9 mouse cellular contexts compared by ENCODE assay signal in genomic region chr2:92597291-92597690, GRCm38 (mm10). TPM values are rescaled to one million over a fixed set of nuclear protein-coding genes. Genes with fewer than 3 reads are reported as not detected.
DNase-seq lines count a peak whose midpoint lies in the region; ATAC-seq and TF ChIP-seq lines count a peak whose summit lies in the region.
"Had no signal": no experiment of that assay in that cellular context is flagged by ENCODE, and none has a peak within 500 bp of the region (broad histone marks: within the 10 kb centered on the region; RNA-seq: fewer than 3 reads in every experiment).

No protein-coding gene starts in this region.

- peak; percentile 82 for TF ChIP-seq CTCF in layer of hippocampus, adult 2 months (conservative IDR thresholded peaks at IDR 0.05)
- TF ChIP-seq CTCF in ES-Bruce4 (IDR thresholded peaks at IDR 0.05; ENCODE audit: low read depth, low read length): peak; percentile 64
- TF ChIP-seq CTCF in bone marrow, adult 2 months (IDR thresholded peaks at IDR 0.05; ENCODE audit: control insufficient read depth, insufficient read depth, low read length): peak; percentile 4; the same call in 1 of the 2 replicates

- peak; percentile 70 for ATAC-seq in megakaryocyte progenitor cell, adult 5-6 weeks (replicated peaks; ENCODE audit: poor library complexity)
- ATAC-seq in erythroid progenitor cell, adult 5-6 weeks (replicated peaks; ENCODE audit: low FRiP score, poor library complexity, severe bottlenecking): no peak
- ATAC-seq in monocyte, adult 5-6 weeks (replicated peaks; ENCODE audit: insufficient number of reproducible peaks, low FRiP score, low TSS enrichment, poor library complexity, severe bottlenecking): no peak
- ATAC-seq: inflammation-experienced regulatory T-cells, adult 6 months had no signal

- peak overlapping the region; percentile 57 for H3K27ac ChIP-seq in layer of hippocampus, adult 2 months
- H3K27ac ChIP-seq in ES-Bruce4 (ENCODE audit: insufficient read depth, low read length): no peak overlapping the region
- H3K27ac ChIP-seq in bone marrow, adult 2 months (ENCODE audit: control insufficient read depth, insufficient read depth, low read depth, low read length, poor library complexity): no peak overlapping the region
- H3K27ac ChIP-seq: stomach, embryonic 15.5 days had no signal

- no peak overlapping the region for H3K9ac ChIP-seq in ES-Bruce4 (ENCODE audit: low read depth, poor library complexity, severe bottlenecking)
- H3K9ac ChIP-seq: stomach, embryonic 15.5 days had no signal

- DNase-seq in layer of hippocampus, adult 2 months (ENCODE audit: low spot score in 2 of 2): peak; percentile 73 to 80
- DNase-seq in layer of hippocampus, postnatal 14 days (ENCODE audit: low spot score in 2 of 2): no peak

- H3K4me1 ChIP-seq in ES-Bruce4 (ENCODE audit: control insufficient read depth, insufficient read depth, low read length): no peaks in the 10 kb centered on the region
- no peaks in the 10 kb centered on the region for H3K4me1 ChIP-seq in bone marrow, adult 2 months (ENCODE audit: control insufficient read depth, insufficient read depth, low read length)

- peaks cover 3% of the 10 kb centered on the region; the same call in 1 of the 2 replicates for H3K27me3 ChIP-seq in ES-Bruce4 (ENCODE audit: control insufficient read depth, insufficient read depth, low read length, poor library complexity, severe bottlenecking)

- H3K36me3 ChIP-seq in ES-Bruce4 (ENCODE audit: control insufficient read depth, insufficient read depth, low read length, poor library complexity, severe bottlenecking): no peaks in the 10 kb centered on the region
- H3K36me3 ChIP-seq: stomach, embryonic 15.5 days had no signal

- TF ChIP-seq EP300 in ES-Bruce4 (IDR thresholded peaks at IDR 0.05; ENCODE audit: insufficient read depth, low read depth, low read length): no peak

- no peak overlapping the region for H3K4me3 ChIP-seq in layer of hippocampus, adult 2 months
- H3K4me3 ChIP-seq in ES-Bruce4 (ENCODE audit: low read depth, low read length): no peak overlapping the region
- no peak overlapping the region for H3K4me3 ChIP-seq in bone marrow, adult 2 months (replicated peaks; ENCODE audit: control insufficient read depth, low read depth, low read length)
- H3K4me3 ChIP-seq: stomach, embryonic 15.5 days had no signal

- 13% methylated on average over 7 of the region's 7 CpGs for WGBS in bone marrow, adult 2 months

- no peaks in the 10 kb centered on the region for H3K9me3 ChIP-seq in ES-Bruce4 (replicated peaks; ENCODE audit: control insufficient read depth, insufficient read depth, low read length, poor library complexity, severe bottlenecking)
- H3K9me3 ChIP-seq: stomach, embryonic 15.5 days had no signal

- TF ChIP-seq POLR2A in ES-Bruce4 (IDR thresholded peaks at IDR 0.05; ENCODE audit: insufficient read depth, low read length): no peak
- no peak for TF ChIP-seq POLR2A in bone marrow, adult 2 months (IDR thresholded peaks at IDR 0.05; ENCODE audit: borderline replicate concordance, control insufficient read depth, low read depth, low read length)

RNA-seq across cellular contexts. Expression of gene Chst1, which starts 2.2 kb away (rescaled TPM):
- total RNA-seq in layer of hippocampus, adult 2 months (2021): 100 to 1,000 TPM; 295 to 314 TPM
- 100 to 1,000 TPM; 201 to 212 TPM for total RNA-seq in layer of hippocampus, postnatal 14 days (2021)
- 7.0 and 8.5 TPM in 2 replicates for polyA plus RNA-seq in ES-Bruce4 (2011; ENCODE audit: insufficient read depth, insufficient read length, low read depth, missing spikeins)
- not detected in 2 replicates for polyA plus RNA-seq in bone marrow, adult 2 months (2011; ENCODE audit: insufficient read depth, insufficient read length, low replicate concordance, missing spikeins)
- total RNA-seq in megakaryocyte progenitor cell, adult 5-6 weeks (2015): 0.12 and 0.22 TPM in 2 replicates
- 0.14 TPM in 1 of 2 replicates, not detected in the other for total RNA-seq in megakaryocyte progenitor cell, adult 5-6 weeks (2017)
- total RNA-seq in erythroid progenitor cell, adult 5-6 weeks (2015; ENCODE audit: low replicate concordance): not detected in 2 replicates
- not detected in 2 replicates for total RNA-seq in erythroid progenitor cell, adult 5-6 weeks (2017; ENCODE audit: low replicate concordance)
- 0.19 to 0.86 TPM (median 0.21 TPM) in 3 replicates for total RNA-seq in monocyte, adult 5-6 weeks (2017)
- polyA plus RNA-seq: inflammation-experienced regulatory T-cells, adult 6 months had no signal

Comparison
In these comparisons a context has a peak if more than half of its experiments do, and no peak if none do; other contexts are left out.
1. DNase-seq: peak in layer of hippocampus, adult 2 months (2 of 2); none in layer of hippocampus, postnatal 14 days (0 of 2).
2. CTCF ChIP-seq: peak in every context shown above with its lines; median percentile 82 in layer of hippocampus, adult 2 months; 64 in ES-Bruce4; 4 in bone marrow, adult 2 months.
3. RNA of gene Chst1, which starts 2.2 kb away (total RNA-seq): 295 to 314 TPM in layer of hippocampus, adult 2 months and 201 to 212 TPM in layer of hippocampus, postnatal 14 days; 0.19 to 0.86 TPM in monocyte, adult 5-6 weeks, 0.12 to 0.22 TPM in megakaryocyte progenitor cell, adult 5-6 weeks and not detected in erythroid progenitor cell, adult 5-6 weeks; every median in the first group is over 100 times any median in the second.